Comparison of ENCODE assay signal across 16 mouse cellular contexts in genomic region chr11:106669102-106669872, GRCm38 (mm10). TPM values are rescaled to one million over a fixed set of nuclear protein-coding genes. Genes with fewer than 3 reads are reported as not detected.
DNase-seq lines count a peak whose midpoint lies in the region; ATAC-seq and TF ChIP-seq lines count a peak whose summit lies in the region.
"Had no signal": no experiment of that assay in that cellular context is flagged by ENCODE, and none has a peak within 500 bp of the region (broad histone marks: within the 10 kb centered on the region; RNA-seq: fewer than 3 reads in every experiment).

No protein-coding gene starts in this region.

- DNase-seq in adrenal gland, adult 2 months = peak; percentile 55
- no peak for DNase-seq in adrenal gland, postnatal 4 days (ENCODE audit: low spot score in 2 of 2)
- no peak for DNase-seq in spleen, adult 2 months (ENCODE audit: low read depth in 1 of 2, low spot score in 2 of 2)
- DNase-seq in spleen, adult 18-20 months = no peak
- peak; percentile 51 for DNase-seq in induced T-regulatory cell, adult 2 months (ENCODE audit: low read depth)
- DNase-seq in kidney, adult 18-20 months = no peak
- DNase-seq: cerebellum, adult 9-10 months; gastrocnemius, postnatal 14 days; kidney, adult 11 months; right cerebral cortex, postnatal 4 days had no signal

- H3K4me1 ChIP-seq in heart, embryonic 13.5 days = peaks cover 45% of the 10 kb centered on the region
- peaks cover 24% of the 10 kb centered on the region for H3K4me1 ChIP-seq in heart, embryonic 11.5 days (ENCODE audit: control insufficient read depth, insufficient read depth, low read length)
- H3K4me1 ChIP-seq in spleen, adult 2 months (ENCODE audit: control insufficient read depth, insufficient read depth, insufficient read length) = peaks cover 52% of the 10 kb centered on the region

- no peaks in the 10 kb centered on the region for H3K27me3 ChIP-seq in heart, embryonic 13.5 days (replicated peaks)
- no peaks in the 10 kb centered on the region for H3K27me3 ChIP-seq in heart, embryonic 11.5 days (ENCODE audit: control insufficient read depth, insufficient read depth, low read length)
- no peaks in the 10 kb centered on the region for H3K27me3 ChIP-seq in spleen, adult 2 months (ENCODE audit: control insufficient read depth, insufficient read depth, low read length)
- H3K27me3 ChIP-seq: heart, embryonic 15.5 days; lung, embryonic 15.5 days; neural tube, embryonic 13.5 days had no signal

- peak overlapping the region; percentile 57 for H3K9ac ChIP-seq in heart, embryonic 13.5 days
- H3K9ac ChIP-seq in heart, embryonic 11.5 days (ENCODE audit: low read depth, low read length) = no peak overlapping the region
- H3K9ac ChIP-seq: heart, embryonic 15.5 days; lung, embryonic 15.5 days; neural tube, embryonic 13.5 days had no signal

- H3K36me3 ChIP-seq in heart, embryonic 13.5 days = no peaks in the 10 kb centered on the region
- no peaks in the 10 kb centered on the region for H3K36me3 ChIP-seq in heart, embryonic 11.5 days (ENCODE audit: control insufficient read depth, insufficient read depth, low read length)
- H3K36me3 ChIP-seq in spleen, adult 2 months (ENCODE audit: control insufficient read depth, insufficient read depth, low read length) = peaks cover 10% of the 10 kb centered on the region
- H3K36me3 ChIP-seq: heart, embryonic 15.5 days; lung, embryonic 15.5 days; neural tube, embryonic 13.5 days had no signal

- no peaks in the 10 kb centered on the region for H3K9me3 ChIP-seq in heart, embryonic 13.5 days
- H3K9me3 ChIP-seq in heart, embryonic 11.5 days (replicated peaks; ENCODE audit: control insufficient read depth, low read length) = no peaks in the 10 kb centered on the region
- H3K9me3 ChIP-seq: heart, embryonic 15.5 days; lung, embryonic 15.5 days; neural tube, embryonic 13.5 days had no signal

- H3K4me2 ChIP-seq in heart, embryonic 13.5 days = no peak overlapping the region
- H3K4me2 ChIP-seq in heart, embryonic 11.5 days = no peak overlapping the region
- H3K4me2 ChIP-seq: heart, embryonic 15.5 days; liver, embryonic 11.5 days; lung, embryonic 15.5 days; neural tube, embryonic 13.5 days had no signal

- TF ChIP-seq POLR2A in spleen, adult 2 months (IDR thresholded peaks at IDR 0.05; ENCODE audit: low read depth, low read length) = no peak

- ATAC-seq in heart, embryonic 13.5 days (ENCODE audit: extremely low read depth, insufficient number of reproducible peaks, low FRiP score, low TSS enrichment) = no peak
- ATAC-seq in heart, embryonic 11.5 days (replicated peaks; ENCODE audit: insufficient number of reproducible peaks, low FRiP score, low TSS enrichment) = no peak

- no peak for TF ChIP-seq CTCF in spleen, adult 2 months (IDR thresholded peaks at IDR 0.05; ENCODE audit: extremely low read depth, insufficient read depth, insufficient read length, insufficient replicate concordance)

- H3K4me3 ChIP-seq in heart, embryonic 13.5 days = no peak overlapping the region
- H3K4me3 ChIP-seq in heart, embryonic 11.5 days (ENCODE audit: low read depth, low read length) = no peak overlapping the region
- no peak overlapping the region for H3K4me3 ChIP-seq in spleen, adult 2 months (ENCODE audit: extremely low read depth, insufficient read depth, insufficient read length)
- H3K4me3 ChIP-seq: heart, embryonic 15.5 days; lung, embryonic 15.5 days; neural tube, embryonic 13.5 days had no signal

- WGBS in heart, embryonic 13.5 days = 41% methylated on average over 8 of the region's 8 CpGs
- WGBS in heart, embryonic 11.5 days (ENCODE audit: insufficient replicate concordance) = 46% methylated on average over 8 of the region's 8 CpGs
- WGBS in spleen, adult 2 months = 61% methylated on average over 8 of the region's 8 CpGs

- 0 out of 2 replicates have a peak overlapping the region, but pooled peaks have one; percentile 17 for H3K27ac ChIP-seq in heart, embryonic 13.5 days (replicated peaks)
- H3K27ac ChIP-seq in heart, embryonic 11.5 days (ENCODE audit: low read depth, low read length) = no peak overlapping the region
- peak overlapping the region; percentile 77 for H3K27ac ChIP-seq in spleen, adult 2 months (ENCODE audit: insufficient read depth, low read length)
- H3K27ac ChIP-seq: lung, embryonic 15.5 days; neural tube, embryonic 13.5 days had no signal

RNA-seq across cellular contexts. Expression of gene Tex2, which starts 56.1 kb away (rescaled TPM):
- total RNA-seq in adrenal gland, adult 2 months (2021) = 10 to 100 TPM; 54.0 to 55.5 TPM
- 14.0 and 15.8 TPM in 2 replicates for polyA plus RNA-seq in adrenal gland, adult 2 months (2012; rRNA removed)
- total RNA-seq in adrenal gland, postnatal 4 days (2021) = 10 to 100 TPM; 31.5 to 33.0 TPM
- polyA plus RNA-seq in heart, embryonic 13.5 days (2015; fragmentation: Nextera tagmentation; extraction: Ambion mirVana) = 12.3 and 13.1 TPM in 2 replicates
- polyA plus RNA-seq in heart, embryonic 11.5 days (2014; fragmentation: Nextera tagmentation; extraction: Ambion mirVana) = 12.3 and 14.9 TPM in 2 replicates
- 5.8 and 6.6 TPM in 2 replicates for polyA plus RNA-seq in spleen, adult 2 months (2012; rRNA removed)

Comparison
In these comparisons a context has a peak if more than half of its experiments do, and no peak if none do; other contexts are left out.
1. DNase-seq: peak in adrenal gland, adult 2 months (single experiment) and induced T-regulatory cell, adult 2 months (single experiment); none in adrenal gland, postnatal 4 days (0 of 2), spleen, adult 2 months (0 of 2), spleen, adult 18-20 months (0 of 2) and kidney, adult 18-20 months (single experiment).